Mouse (Mus musculus) cerebellum, adult 2 months (tissue): Measurements from ENCODE around the gene Klf2.

Experiments
- CTCF ChIP-seq: fragments of 200-500 bp; IDR thresholded peaks from 2 replicates; pipeline ENCODE4 v1.5.1; 2011; ENCODE audit warnings: low read depth, mild to moderate bottlenecking, control low read depth, low read length, moderate library complexity, borderline replicate concordance; ENCODE audit not compliant: insufficient read depth
- POLR2A ChIP-seq: fragments of 200-500 bp; IDR thresholded peaks from 2 replicates; pipeline ENCODE4 v1.6.1; 2011; ENCODE audit warnings: low read length, control low read depth, borderline replicate concordance; ENCODE audit not compliant: insufficient read depth

DNA sequence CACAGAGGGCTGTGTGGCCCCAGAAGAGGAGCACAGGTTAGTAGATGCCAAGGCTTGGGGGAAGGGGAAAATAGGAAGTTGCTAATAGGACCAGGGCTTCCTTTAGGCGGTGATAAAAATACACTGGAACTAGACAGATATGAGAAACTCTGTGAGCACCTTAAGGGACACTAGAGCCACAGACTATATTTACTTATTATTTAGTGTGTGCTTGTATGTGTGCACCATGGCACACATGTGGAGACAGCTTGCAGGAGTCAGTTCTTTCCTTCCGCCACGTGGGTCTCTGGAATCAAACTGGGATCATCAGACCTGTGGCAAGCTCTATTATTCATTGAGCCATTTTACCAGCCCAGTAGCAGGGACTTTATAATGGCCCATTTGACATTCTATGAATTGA lies 23.7 kb upstream of the Klf2 start:
- TF ChIP-seq POLR2A, result no peak
- no peak for TF ChIP-seq CTCF
